In the genomic region with DNA sequence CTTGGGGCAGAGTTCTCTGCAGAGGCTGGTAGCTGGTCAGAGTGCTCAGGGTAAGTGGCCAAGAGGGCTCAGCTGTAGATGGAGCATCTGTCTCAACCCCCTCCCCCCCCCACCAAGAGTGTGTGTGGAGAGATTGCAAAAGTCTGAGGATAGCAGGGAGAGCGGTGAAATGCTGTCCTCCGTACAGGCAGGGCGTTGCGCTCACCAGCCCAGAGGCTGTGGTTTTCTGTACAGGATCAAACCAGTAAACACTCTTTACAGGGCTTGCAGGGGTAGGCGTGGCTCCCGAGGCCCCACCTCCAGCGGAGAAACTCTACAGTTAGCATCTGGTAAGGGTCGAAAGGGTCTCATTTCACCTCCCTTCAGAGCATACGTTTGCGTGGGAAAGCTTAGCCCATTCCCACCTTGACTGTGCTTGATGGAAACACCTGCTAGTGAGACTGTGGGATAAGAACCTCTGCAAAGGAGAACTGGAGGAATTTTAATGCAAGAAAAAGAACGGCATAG, we compare ENCODE assay signal across 8 mouse cellular contexts. TPM values are rescaled to one million over a fixed set of nuclear protein-coding genes. Genes with fewer than 3 reads are reported as not detected.
DNase-seq lines count a peak whose midpoint lies in the region; ATAC-seq and TF ChIP-seq lines count a peak whose summit lies in the region.

No protein-coding gene starts in this region.

- TF ChIP-seq CTCF in E14TG2a.4 (conservative IDR thresholded peaks at IDR 0.05; ENCODE audit: low read length) = no peak
- no peak for TF ChIP-seq CTCF in cerebellum, adult 2 months (IDR thresholded peaks at IDR 0.05; ENCODE audit: borderline replicate concordance, insufficient read depth, low read depth, low read length)

- peaks cover 24% of the 10 kb centered on the region for H3K27me3 ChIP-seq in forebrain, embryonic 13.5 days
- H3K27me3 ChIP-seq in forebrain, embryonic 15.5 days = no peaks in the 10 kb centered on the region
- H3K27me3 ChIP-seq in E14TG2a.4 (ENCODE audit: insufficient read depth, low read length) = peaks cover 34% of the 10 kb centered on the region
- no peaks in the 10 kb centered on the region for H3K27me3 ChIP-seq in intestine, embryonic 16.5 days (replicated peaks; ENCODE audit: control insufficient read depth, insufficient read depth, low read length)
- peaks cover 16% of the 10 kb centered on the region; the same call in 1 of the 2 replicates for H3K27me3 ChIP-seq in midbrain, embryonic 12.5 days
- no peaks in the 10 kb centered on the region; the same call in 1 of the 2 replicates for H3K27me3 ChIP-seq in cerebellum, adult 2 months (ENCODE audit: control insufficient read depth, insufficient read depth, low read length)

- DNase-seq in right cerebral cortex, postnatal 36 days (ENCODE audit: low spot score in 2 of 2) = no peak
- DNase-seq in cerebellum, adult 2 months = no peak
- DNase-seq in cerebellum, adult 9-10 months = no peak

- H3K4me1 ChIP-seq in forebrain, embryonic 13.5 days = peaks cover 15% of the 10 kb centered on the region; the same call in 1 of the 2 replicates
- peaks cover 4% of the 10 kb centered on the region; the same call in 1 of the 2 replicates for H3K4me1 ChIP-seq in forebrain, embryonic 15.5 days
- peaks cover 32% of the 10 kb centered on the region for H3K4me1 ChIP-seq in E14TG2a.4 (replicated peaks; ENCODE audit: low read depth, low read length)
- peaks cover 23% of the 10 kb centered on the region for H3K4me1 ChIP-seq in intestine, embryonic 16.5 days (ENCODE audit: control insufficient read depth, insufficient read depth, low read length)
- peaks cover 8% of the 10 kb centered on the region; the same call in 1 of the 2 replicates for H3K4me1 ChIP-seq in midbrain, embryonic 12.5 days
- no peaks in the 10 kb centered on the region for H3K4me1 ChIP-seq in cerebellum, adult 2 months (ENCODE audit: control insufficient read depth, insufficient read depth, low read length)

- 0 out of 2 replicates have a peak overlapping the region, but pooled peaks have one; percentile 22 for H3K4me2 ChIP-seq in forebrain, embryonic 13.5 days
- no peak overlapping the region for H3K4me2 ChIP-seq in forebrain, embryonic 15.5 days (replicated peaks)
- H3K4me2 ChIP-seq in intestine, embryonic 16.5 days (ENCODE audit: low read depth, low read length) = peak overlapping the region; percentile 38
- peak overlapping the region; percentile 22; the same call in 1 of the 2 replicates for H3K4me2 ChIP-seq in midbrain, embryonic 12.5 days (replicated peaks)

- no peak for TF ChIP-seq POLR2A in cerebellum, adult 2 months (IDR thresholded peaks at IDR 0.05; ENCODE audit: borderline replicate concordance, insufficient read depth, low read length)

- H3K4me3 ChIP-seq in forebrain, embryonic 13.5 days = no peak overlapping the region
- H3K4me3 ChIP-seq in forebrain, embryonic 15.5 days = no peak overlapping the region
- peak overlapping the region; percentile 58; the same call in 1 of the 2 replicates for H3K4me3 ChIP-seq in E14TG2a.4 (replicated peaks; ENCODE audit: low read length)
- H3K4me3 ChIP-seq in intestine, embryonic 16.5 days (ENCODE audit: low read length) = no peak overlapping the region
- H3K4me3 ChIP-seq in midbrain, embryonic 12.5 days = no peak overlapping the region
- H3K4me3 ChIP-seq in cerebellum, adult 2 months (replicated peaks; ENCODE audit: insufficient read depth, low read depth, low read length) = no peak overlapping the region

- H3K36me3 ChIP-seq in forebrain, embryonic 13.5 days (ENCODE audit: poor library complexity, severe bottlenecking) = no peaks in the 10 kb centered on the region
- H3K36me3 ChIP-seq in forebrain, embryonic 15.5 days = no peaks in the 10 kb centered on the region
- H3K36me3 ChIP-seq in E14TG2a.4 (ENCODE audit: insufficient read depth, low read length) = no peaks in the 10 kb centered on the region
- no peaks in the 10 kb centered on the region for H3K36me3 ChIP-seq in intestine, embryonic 16.5 days (ENCODE audit: control insufficient read depth, insufficient read depth, low read length)
- no peaks in the 10 kb centered on the region for H3K36me3 ChIP-seq in midbrain, embryonic 12.5 days

- ATAC-seq in forebrain, embryonic 13.5 days = no peak
- ATAC-seq in forebrain, embryonic 15.5 days (replicated peaks) = no peak
- ATAC-seq in intestine, embryonic 16.5 days = peak; percentile 61
- no peak for ATAC-seq in midbrain, embryonic 12.5 days (ENCODE audit: low FRiP score, low read depth)

- H3K27ac ChIP-seq in forebrain, embryonic 13.5 days = no peak overlapping the region
- no peak overlapping the region for H3K27ac ChIP-seq in forebrain, embryonic 15.5 days (replicated peaks)
- H3K27ac ChIP-seq in intestine, embryonic 16.5 days (ENCODE audit: low read length) = peak overlapping the region; percentile 87
- no peak overlapping the region for H3K27ac ChIP-seq in midbrain, embryonic 12.5 days (replicated peaks)
- H3K27ac ChIP-seq in cerebellum, adult 2 months (ENCODE audit: insufficient read depth, low read length) = no peak overlapping the region

- no peak overlapping the region for H3K9ac ChIP-seq in forebrain, embryonic 13.5 days
- H3K9ac ChIP-seq in forebrain, embryonic 15.5 days (replicated peaks) = no peak overlapping the region
- H3K9ac ChIP-seq in intestine, embryonic 16.5 days (ENCODE audit: low read depth, low read length) = no peak overlapping the region
- H3K9ac ChIP-seq in midbrain, embryonic 12.5 days (replicated peaks) = no peak overlapping the region

- 24% methylated on average over 11 of the region's 11 CpGs for WGBS in forebrain, embryonic 13.5 days
- WGBS in forebrain, embryonic 15.5 days = 26% methylated on average over 11 of the region's 11 CpGs
- WGBS in intestine, embryonic 16.5 days = 18% methylated on average over 11 of the region's 11 CpGs
- 34% methylated on average over 11 of the region's 11 CpGs for WGBS in midbrain, embryonic 12.5 days
- 28% methylated on average over 11 of the region's 11 CpGs for WGBS in cerebellum, adult 2 months

- no peaks in the 10 kb centered on the region for H3K9me3 ChIP-seq in forebrain, embryonic 13.5 days (replicated peaks)
- no peaks in the 10 kb centered on the region for H3K9me3 ChIP-seq in forebrain, embryonic 15.5 days
- no peaks in the 10 kb centered on the region for H3K9me3 ChIP-seq in E14TG2a.4 (ENCODE audit: low read length)
- no peaks in the 10 kb centered on the region for H3K9me3 ChIP-seq in intestine, embryonic 16.5 days (ENCODE audit: control insufficient read depth, low read length)
- H3K9me3 ChIP-seq in midbrain, embryonic 12.5 days = no peaks in the 10 kb centered on the region

RNA-seq across cellular contexts. Expression of a gene that starts 42.4 kb away (rescaled TPM):
- 11.0 and 12.6 TPM in 2 replicates for polyA plus RNA-seq in forebrain, embryonic 13.5 days (2015; fragmentation: Nextera tagmentation; extraction: Ambion mirVana)
- 26.3 and 65.4 TPM in 2 replicates for polyA plus RNA-seq in forebrain, embryonic 15.5 days (2015; fragmentation: Nextera tagmentation; extraction: Ambion mirVana)
- 5.2 and 5.4 TPM in 2 replicates for polyA plus RNA-seq in intestine, embryonic 16.5 days (2015; fragmentation: Nextera tagmentation; extraction: Ambion mirVana)
- 22.3 and 24.4 TPM in 2 replicates for polyA plus RNA-seq in midbrain, embryonic 12.5 days (2016; fragmentation: Nextera tagmentation; extraction: Ambion mirVana)
- polyA plus RNA-seq in cerebellum, adult 2 months (2012; rRNA removed) = 104 and 123 TPM in 2 replicates
